Mouse (Mus musculus) limb, embryonic 12.5 days (tissue): ENCODE results near the gene Glyr1. TPM values are rescaled to one million over a fixed set of nuclear protein-coding genes. Genes with fewer than 3 reads are reported as not detected.

Source experiments
- ATAC-seq: fragments of 200-750 bp; cut with Nextera tagmentation; 2 replicates; pipeline ENCODE4 v1.8.0; 2017; ENCODE audit warnings: low read depth, moderate TSS enrichment; ENCODE audit not compliant: insufficient number of reproducible peaks, insufficient read depth, low FRiP score, low TSS enrichment
- H3K27ac ChIP-seq: fragments of 300-500 bp; sonication (generic); 2 replicates; pipeline ENCODE4 v1.5.1; 2016; ENCODE audit warnings: mild to moderate bottlenecking, moderate library complexity
- H3K27me3 ChIP-seq: fragments of 300-500 bp; sonication (generic); 2 replicates; pipeline ENCODE4 v1.6.1; 2016; ENCODE audit warnings: mild to moderate bottlenecking, moderate library complexity
- H3K36me3 ChIP-seq: fragments of 300-500 bp; sonication (generic); 2 replicates; pipeline ENCODE4 v1.6.1; 2016; ENCODE audit warnings: mild to moderate bottlenecking, moderate library complexity
- H3K4me1 ChIP-seq: fragments of 300-500 bp; sonication (generic); replicated peaks from 2 replicates; pipeline ENCODE4 v1.6.1; 2016
- H3K4me2 ChIP-seq: fragments of 300-500 bp; sonication (generic); 2 replicates; pipeline ENCODE4 v1.6.1; 2016; ENCODE audit warnings: mild to moderate bottlenecking, moderate library complexity
- H3K4me3 ChIP-seq: fragments of 300-500 bp; sonication (generic); replicated peaks from 2 replicates; pipeline ENCODE4 v1.5.1; 2016; ENCODE audit warnings: mild to moderate bottlenecking
- H3K9ac ChIP-seq: fragments of 300-500 bp; sonication (generic); replicated peaks from 2 replicates; pipeline ENCODE4 v1.6.1; 2016; ENCODE audit warnings: mild to moderate bottlenecking, moderate library complexity
- H3K9me3 ChIP-seq: fragments of 300-500 bp; sonication (generic); 2 replicates; pipeline ENCODE4 v1.6.1; 2016; ENCODE audit warnings: mild to moderate bottlenecking, moderate library complexity
- WGBS: fragments of 180-500 bp; shearing (Covaris S2); methylation state at CpG from one replicate; pipeline ENCODE4 v1.1.7; 2016; 5-methylcytosine and 5-hydroxymethylcytosine counted together
- polyA plus RNA-seq: library from polyadenylated mRNA; unstranded; fragments of >200 nt; fragmentation: Nextera tagmentation; extraction: Ambion mirVana; gene quantifications from 2 replicates; pipeline ENCODE4 v1.2.1, GENCODE M21; 2016

The Glyr1 gene
- 168 and 174 TPM in 2 replicates for polyA plus RNA-seq

GRCm38 (mm10) chr16:5049774-5050234 is at the start of gene Glyr1, which contains the start of gene Ubn1:
Gene Glyr1 (minus strand): TSS chr16:5049863.
Gene Ubn1 (plus strand): TSS chr16:5050057.
- peak within 1 kb of the TSS; percentile 95 for H3K27ac ChIP-seq
- 1% methylated on average over 54 of the region's 56 CpGs for WGBS

GRCm38 (mm10) chr16:5096504-5096903 is 46.8 kb upstream of the Glyr1 start:
- Histone ChIP-seq H3K9me3 (no peaks in the 10 kb centered on the region), H3K36me3 (no peaks in the 10 kb centered on the region), H3K4me2 (no peak overlapping the region), H3K4me3 (no peak overlapping the region), H3K27ac (no peak overlapping the region), H3K4me1 (no peaks in the 10 kb centered on the region), H3K27me3 (no peaks in the 10 kb centered on the region), H3K9ac (no peak overlapping the region)
- ATAC-seq: no peak
- WGBS: 83% methylated on average over 8 of the region's 8 CpGs

More at GRCm38 (mm10) chr16:5049774-5050234, at the start of gene Glyr1, which contains the start of gene Ubn1:
- Histone ChIP-seq H3K36me3 (peaks cover 42% of the 10 kb centered on the region), H3K4me1 (peaks cover 20% of the 10 kb centered on the region; the same call in 1 of the 2 replicates), H3K27me3 (no peaks in the 10 kb centered on the region), H3K4me3 (peak within 1 kb of the TSS; percentile 98), H3K4me2 (peak within 1 kb of the TSS; percentile 87), H3K9me3 (no peaks in the 10 kb centered on the region), H3K9ac (peak within 1 kb of the TSS; percentile 93)
- ATAC-seq: peak; percentile 99

- Histone ChIP-seq H3K4me2 (no peak overlapping the region), H3K4me3 (no peak overlapping the region), H3K36me3 (peaks cover 9% of the 10 kb centered on the region), H3K9ac (no peak overlapping the region), H3K4me1 (no peaks in the 10 kb centered on the region), H3K27ac (no peak overlapping the region), H3K9me3 (no peaks in the 10 kb centered on the region), H3K27me3 (no peaks in the 10 kb centered on the region)
- ATAC-seq: no peak
- 90% methylated on average over 5 of the region's 5 CpGs for WGBS
Observed at GRCm38 (mm10) chr16:5093285-5093684, 43.6 kb upstream of the Glyr1 start.

GRCm38 (mm10) chr16:5089021-5089420 is 39.4 kb upstream of the Glyr1 start:
- Histone ChIP-seq H3K4me3 (no peak overlapping the region), H3K36me3 (peaks cover 51% of the 10 kb centered on the region), H3K9me3 (no peaks in the 10 kb centered on the region), H3K27ac (no peak overlapping the region), H3K9ac (no peak overlapping the region), H3K4me1 (no peaks in the 10 kb centered on the region), H3K4me2 (no peak overlapping the region), H3K27me3 (no peaks in the 10 kb centered on the region)
- no peak for ATAC-seq
- 71% methylated on average over 10 of the region's 10 CpGs for WGBS

- 93% methylated on average over 2 of the region's 2 CpGs for WGBS
- no peaks in the 10 kb centered on the region for H3K27me3 ChIP-seq
Observed at GRCm38 (mm10) chr16:5086179-5086578, 36.5 kb upstream of the Glyr1 start.

GRCm38 (mm10) chr16:5085196-5085595 is 35.5 kb upstream of the Glyr1 start:
- H3K9ac ChIP-seq: no peak overlapping the region
- no peak overlapping the region for H3K4me3 ChIP-seq
- no peaks in the 10 kb centered on the region for H3K9me3 ChIP-seq
- no peaks in the 10 kb centered on the region for H3K4me1 ChIP-seq
- H3K4me2 ChIP-seq: no peak overlapping the region
- no peaks in the 10 kb centered on the region for H3K27me3 ChIP-seq
- no peak for ATAC-seq
- peaks cover 83% of the 10 kb centered on the region for H3K36me3 ChIP-seq
- 91% methylated on average over 4 of the region's 4 CpGs for WGBS
- H3K27ac ChIP-seq: no peak overlapping the region

More at GRCm38 (mm10) chr16:5086179-5086578, 36.5 kb upstream of the Glyr1 start:
- Histone ChIP-seq H3K36me3 (peaks cover 78% of the 10 kb centered on the region), H3K9me3 (no peaks in the 10 kb centered on the region), H3K4me1 (no peaks in the 10 kb centered on the region), H3K27ac (no peak overlapping the region), H3K9ac (no peak overlapping the region), H3K4me2 (no peak overlapping the region), H3K4me3 (no peak overlapping the region)
- no peak for ATAC-seq

GRCm38 (mm10) chr16:5074341-5074740 is 24.7 kb upstream of the Glyr1 start:
- 93% methylated on average over 5 of the region's 5 CpGs for WGBS
- ATAC-seq: no peak
- H3K4me2 ChIP-seq: no peak overlapping the region
- H3K9ac ChIP-seq: no peak overlapping the region
- H3K27me3 ChIP-seq: no peaks in the 10 kb centered on the region
- no peak overlapping the region for H3K4me3 ChIP-seq
- peaks cover 97% of the 10 kb centered on the region for H3K36me3 ChIP-seq
- no peak overlapping the region for H3K27ac ChIP-seq
- H3K4me1 ChIP-seq: no peaks in the 10 kb centered on the region
- H3K9me3 ChIP-seq: no peaks in the 10 kb centered on the region

GRCm38 (mm10) chr16:5071974-5072373 is 22.3 kb upstream of the Glyr1 start:
- H3K4me3 ChIP-seq: no peak overlapping the region
- H3K27me3 ChIP-seq: no peaks in the 10 kb centered on the region
- no peak overlapping the region for H3K27ac ChIP-seq
- WGBS: 87% methylated on average over 7 of the region's 7 CpGs
- H3K4me1 ChIP-seq: no peaks in the 10 kb centered on the region
- ATAC-seq: no peak
- no peaks in the 10 kb centered on the region for H3K9me3 ChIP-seq
- H3K9ac ChIP-seq: no peak overlapping the region
- H3K4me2 ChIP-seq: no peak overlapping the region
- peaks cover 96% of the 10 kb centered on the region for H3K36me3 ChIP-seq

GRCm38 (mm10) chr16:5070321-5070720 is 20.7 kb upstream of the Glyr1 start:
- WGBS: 93% methylated on average over 3 of the region's 3 CpGs
- Histone ChIP-seq H3K9me3 (no peaks in the 10 kb centered on the region), H3K4me2 (no peak overlapping the region), H3K27me3 (no peaks in the 10 kb centered on the region), H3K27ac (no peak overlapping the region), H3K9ac (no peak overlapping the region), H3K4me1 (no peaks in the 10 kb centered on the region), H3K36me3 (peaks cover 90% of the 10 kb centered on the region), H3K4me3 (no peak overlapping the region)
- ATAC-seq: no peak

GRCm38 (mm10) chr16:5063472-5063871 is 13.8 kb upstream of the Glyr1 start:
- H3K4me2 ChIP-seq: no peak overlapping the region
- ATAC-seq: no peak
- no peak overlapping the region for H3K27ac ChIP-seq
- H3K4me1 ChIP-seq: no peaks in the 10 kb centered on the region
- 95% methylated on average over 4 of the region's 4 CpGs for WGBS
- H3K9me3 ChIP-seq: no peaks in the 10 kb centered on the region
- no peak overlapping the region for H3K9ac ChIP-seq
- peaks cover 75% of the 10 kb centered on the region for H3K36me3 ChIP-seq
- no peak overlapping the region for H3K4me3 ChIP-seq
- H3K27me3 ChIP-seq: no peaks in the 10 kb centered on the region

GRCm38 (mm10) chr16:5058114-5058513 is 8.5 kb upstream of the Glyr1 start:
- H3K9ac ChIP-seq: no peak overlapping the region
- H3K9me3 ChIP-seq: no peaks in the 10 kb centered on the region
- peaks cover 72% of the 10 kb centered on the region for H3K36me3 ChIP-seq
- no peaks in the 10 kb centered on the region for H3K27me3 ChIP-seq
- H3K4me2 ChIP-seq: no peak overlapping the region
- H3K27ac ChIP-seq: no peak overlapping the region
- 88% methylated on average over 1 of the region's 1 CpGs for WGBS
- H3K4me1 ChIP-seq: no peaks in the 10 kb centered on the region
- no peak overlapping the region for H3K4me3 ChIP-seq
- no peak for ATAC-seq
